8 mouse cellular contexts compared by ENCODE assay signal in the genomic region with DNA sequence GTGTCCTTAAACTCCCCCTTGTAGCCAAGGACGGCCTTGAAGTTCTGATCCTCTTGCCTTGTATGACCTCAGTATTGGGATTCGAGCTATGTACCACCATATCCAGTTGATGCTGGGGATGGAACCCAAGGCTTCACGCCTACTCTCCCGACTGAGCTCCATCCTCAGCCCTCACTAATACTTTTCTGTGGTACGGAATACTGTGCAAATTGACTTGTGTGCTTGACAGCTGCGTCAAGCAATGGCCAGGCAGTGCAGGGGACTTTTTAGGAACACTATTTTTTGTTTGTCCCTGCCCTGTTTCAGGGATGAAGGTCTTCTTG. TPM values are rescaled to one million over a fixed set of nuclear protein-coding genes. Genes with fewer than 3 reads are reported as not detected.
DNase-seq lines count a peak whose midpoint lies in the region; ATAC-seq and TF ChIP-seq lines count a peak whose summit lies in the region.

No protein-coding gene starts in this region.

- no peak for TF ChIP-seq POLR2A in small intestine, adult 2 months (IDR thresholded peaks at IDR 0.05; ENCODE audit: low read depth, low read length)

- peaks cover 5% of the 10 kb centered on the region for H3K36me3 ChIP-seq in megakaryocyte, embryonic 14.5 days (replicated peaks; ENCODE audit: low read length)
- H3K36me3 ChIP-seq in forebrain, embryonic 11.5 days (ENCODE audit: control insufficient read depth, insufficient read depth, low read length) = no peaks in the 10 kb centered on the region
- no peaks in the 10 kb centered on the region for H3K36me3 ChIP-seq in limb, embryonic 11.5 days (ENCODE audit: control insufficient read depth, insufficient read depth, low read length)
- H3K36me3 ChIP-seq in small intestine, adult 2 months (ENCODE audit: control insufficient read depth, insufficient read depth, low read length) = no peaks in the 10 kb centered on the region

- peaks cover 69% of the 10 kb centered on the region for H3K27me3 ChIP-seq in megakaryocyte, embryonic 14.5 days (replicated peaks)
- no peaks in the 10 kb centered on the region; the same call in 1 of the 2 replicates for H3K27me3 ChIP-seq in forebrain, embryonic 11.5 days (ENCODE audit: control insufficient read depth, insufficient read depth, low read length)
- no peaks in the 10 kb centered on the region for H3K27me3 ChIP-seq in limb, embryonic 11.5 days (ENCODE audit: control insufficient read depth, insufficient read depth, low read length)
- H3K27me3 ChIP-seq in small intestine, adult 2 months (ENCODE audit: control insufficient read depth, insufficient read depth, low read length) = peaks cover 9% of the 10 kb centered on the region

- ATAC-seq in megakaryocyte, adult 5-6 weeks (ENCODE audit: poor library complexity, severe bottlenecking) = no peak
- peak; percentile 30; the same call in 1 of the 2 replicates for ATAC-seq in forebrain, embryonic 11.5 days (replicated peaks; ENCODE audit: low FRiP score)
- 0 out of 2 replicates have a peak, but pooled peaks have one; percentile 11 for ATAC-seq in limb, embryonic 11.5 days (ENCODE audit: insufficient number of reproducible peaks, low FRiP score, low TSS enrichment, low read depth)

- peaks cover 30% of the 10 kb centered on the region for H3K4me1 ChIP-seq in megakaryocyte, embryonic 14.5 days
- H3K4me1 ChIP-seq in forebrain, embryonic 11.5 days (replicated peaks; ENCODE audit: control insufficient read depth, insufficient read depth, low read length) = no peaks in the 10 kb centered on the region
- H3K4me1 ChIP-seq in limb, embryonic 11.5 days (ENCODE audit: control insufficient read depth, insufficient read depth, low read length) = peaks cover 3% of the 10 kb centered on the region; the same call in 1 of the 2 replicates
- H3K4me1 ChIP-seq in small intestine, adult 2 months (ENCODE audit: control insufficient read depth, insufficient read depth, insufficient read length, low read length) = peaks cover 5% of the 10 kb centered on the region; the same call in 1 of the 2 replicates

- DNase-seq in forebrain, embryonic 11.5 days (ENCODE audit: low spot score) = no peak
- DNase-seq in limb, embryonic 11.5 days (ENCODE audit: low spot score) = no peak
- DNase-seq in natural killer cell, adult 2 months (ENCODE audit: low spot score in 2 of 2) = no peak
- no peak for DNase-seq in embryo, embryonic 9.5 days (ENCODE audit: extremely low spot score)
- DNase-seq in left cerebral cortex, postnatal 10 days (ENCODE audit: extremely low spot score in 1 of 2, low spot score in 2 of 2) = no peak

- H3K9me3 ChIP-seq in megakaryocyte, embryonic 14.5 days = peaks cover 14% of the 10 kb centered on the region
- H3K9me3 ChIP-seq in forebrain, embryonic 11.5 days (ENCODE audit: control insufficient read depth, low read length) = no peaks in the 10 kb centered on the region; the same call in 1 of the 2 replicates
- H3K9me3 ChIP-seq in limb, embryonic 11.5 days (ENCODE audit: control insufficient read depth, low read length) = 0 out of 2 replicates have a peak, but pooled peaks cover 4% of the 10 kb centered on the region

- no peak overlapping the region for H3K27ac ChIP-seq in forebrain, embryonic 11.5 days (ENCODE audit: low read depth, low read length)
- H3K27ac ChIP-seq in limb, embryonic 11.5 days (replicated peaks; ENCODE audit: low read depth, low read length) = no peak overlapping the region
- no peak overlapping the region for H3K27ac ChIP-seq in small intestine, adult 2 months (ENCODE audit: insufficient read depth, low read depth, low read length)

- H3K4me3 ChIP-seq in megakaryocyte, embryonic 14.5 days (replicated peaks) = peak overlapping the region; percentile 93
- peak overlapping the region; percentile 75 for H3K4me3 ChIP-seq in forebrain, embryonic 11.5 days (ENCODE audit: low read depth, low read length)
- H3K4me3 ChIP-seq in limb, embryonic 11.5 days (ENCODE audit: low read depth, low read length) = peak overlapping the region; percentile 62
- peak overlapping the region; percentile 79 for H3K4me3 ChIP-seq in small intestine, adult 2 months (ENCODE audit: low read depth, low read length)

- intact Hi-C loops in left cerebral cortex, postnatal 10 days (cut with DNase I) = loop anchor here (5.0 kb wide), 1 partner anchor 36 kb away; no protein-coding TSS in a partner anchor

- peak overlapping the region; percentile 79 for H3K4me2 ChIP-seq in forebrain, embryonic 11.5 days (ENCODE audit: low read depth, low read length, severe bottlenecking)
- H3K4me2 ChIP-seq in limb, embryonic 11.5 days (ENCODE audit: low read depth, severe bottlenecking) = peak overlapping the region; percentile 69

- no peak for TF ChIP-seq CTCF in small intestine, adult 2 months (IDR thresholded peaks at IDR 0.05; ENCODE audit: extremely low read depth, insufficient read length, insufficient replicate concordance, low read depth, low read length)

- peak overlapping the region; percentile 90 for H3K9ac ChIP-seq in forebrain, embryonic 11.5 days (ENCODE audit: low read length)
- H3K9ac ChIP-seq in limb, embryonic 11.5 days (ENCODE audit: low read length) = peak overlapping the region; percentile 90

- 38% methylated on average over 6 of the region's 6 CpGs for WGBS in forebrain, embryonic 11.5 days
- WGBS in limb, embryonic 11.5 days = 48% methylated on average over 6 of the region's 6 CpGs
- 39% methylated on average over 6 of the region's 6 CpGs for WGBS in small intestine, adult 2 months

RNA-seq across cellular contexts. Expression of gene Tpst1, which starts 5.7 kb away (rescaled TPM):
- 1.1 and 6.0 TPM in 2 replicates for polyA plus RNA-seq in megakaryocyte, embryonic 14.5 days (2012; ENCODE audit: insufficient read depth, low replicate concordance)
- 14.9 and 18.5 TPM in 2 replicates for total RNA-seq in megakaryocyte, adult 5-6 weeks (2015)
- total RNA-seq in megakaryocyte, adult 5-6 weeks (2017) = 8.2 and 12.4 TPM in 2 replicates
- polyA plus RNA-seq in forebrain, embryonic 11.5 days (2014; fragmentation: Nextera tagmentation; extraction: Ambion mirVana) = 60.8 and 62.7 TPM in 2 replicates
- 73.0 and 76.4 TPM in 2 replicates for polyA plus RNA-seq in limb, embryonic 11.5 days (2014; fragmentation: Nextera tagmentation; extraction: Ambion mirVana)
- 4.4 and 4.8 TPM in 2 replicates for polyA plus RNA-seq in small intestine, adult 2 months (2012; rRNA removed)
- 10 to 100 TPM; 35.5 to 37.1 TPM for total RNA-seq in left cerebral cortex, postnatal 10 days (2021)

RNA-seq across cellular contexts. Expression of gene Crcp, which starts 49.7 kb away (rescaled TPM):
- 11.4 TPM in 1 of 2 replicates, not detected in the other for polyA plus RNA-seq in megakaryocyte, embryonic 14.5 days (2012; ENCODE audit: insufficient read depth, low replicate concordance)
- 49.4 and 54.0 TPM in 2 replicates for total RNA-seq in megakaryocyte, adult 5-6 weeks (2015)
- 48.3 and 53.8 TPM in 2 replicates for total RNA-seq in megakaryocyte, adult 5-6 weeks (2017)
- polyA plus RNA-seq in forebrain, embryonic 11.5 days (2014; fragmentation: Nextera tagmentation; extraction: Ambion mirVana) = 36.4 and 39.0 TPM in 2 replicates
- 29.6 and 30.2 TPM in 2 replicates for polyA plus RNA-seq in limb, embryonic 11.5 days (2014; fragmentation: Nextera tagmentation; extraction: Ambion mirVana)
- 6.6 and 9.7 TPM in 2 replicates for polyA plus RNA-seq in small intestine, adult 2 months (2012; rRNA removed)
- 10 to 100 TPM; 39.9 to 40.9 TPM for total RNA-seq in left cerebral cortex, postnatal 10 days (2021)

RNA-seq across cellular contexts. Expression of gene Asl, which starts 49.7 kb away (rescaled TPM):
- polyA plus RNA-seq in megakaryocyte, embryonic 14.5 days (2012; ENCODE audit: insufficient read depth, low replicate concordance) = 16.1 and 48.0 TPM in 2 replicates
- 20.2 and 29.5 TPM in 2 replicates for total RNA-seq in megakaryocyte, adult 5-6 weeks (2015)
- total RNA-seq in megakaryocyte, adult 5-6 weeks (2017) = 21.3 and 25.7 TPM in 2 replicates
- polyA plus RNA-seq in forebrain, embryonic 11.5 days (2014; fragmentation: Nextera tagmentation; extraction: Ambion mirVana) = 27.0 and 33.4 TPM in 2 replicates
- 25.4 and 29.0 TPM in 2 replicates for polyA plus RNA-seq in limb, embryonic 11.5 days (2014; fragmentation: Nextera tagmentation; extraction: Ambion mirVana)
- polyA plus RNA-seq in small intestine, adult 2 months (2012; rRNA removed) = 35.9 and 54.6 TPM in 2 replicates
- total RNA-seq in left cerebral cortex, postnatal 10 days (2021) = 10 to 100 TPM; 23.9 to 24.6 TPM
